Mouse (Mus musculus) megakaryocyte, embryonic 14.5 days (primary cell): ENCODE measurements around the gene Zfp358. TPM values are rescaled to one million over a fixed set of nuclear protein-coding genes. Genes with fewer than 3 reads are reported as not detected.
A peak's percentile ranks its signal among the peaks of the same experiment; 100 is the strongest.

Experiments used
- H3K27me3 ChIP-seq: replicated peaks from 2 replicates; pipeline ENCODE3; 2012; ENCODE audit warnings: inconsistent platforms
- H3K36me3 ChIP-seq: replicated peaks from 2 replicates; pipeline ENCODE3; 2012; ENCODE audit warnings: low read length, inconsistent platforms, mixed read lengths
- H3K4me1 ChIP-seq: 2 replicates; pipeline ENCODE4 v1.6.1; 2012; ENCODE audit warnings: inconsistent platforms
- H3K4me3 ChIP-seq: replicated peaks from 2 replicates; pipeline ENCODE3; 2012; ENCODE audit warnings: moderate library complexity, mild to moderate bottlenecking, inconsistent platforms
- H3K9me3 ChIP-seq: 2 replicates; pipeline ENCODE4 v1.6.1; 2012; ENCODE audit warnings: inconsistent platforms
- FLI1 ChIP-seq: IDR thresholded peaks from 2 replicates; pipeline ENCODE4 v1.6.1; 2012; ENCODE audit warnings: low read length, inconsistent platforms, mixed read lengths
- GATA1 ChIP-seq: IDR thresholded peaks from 3 replicates; pipeline ENCODE4 v1.6.1; 2012; ENCODE audit warnings: mixed read lengths, low read length, inconsistent platforms, borderline replicate concordance
- polyA plus RNA-seq: library from polyadenylated mRNA; stranded (reverse); fragments of >175 nt; gene quantifications from 2 replicates; pipeline ENCODE4 v1.2.3, GENCODE M21; 2012; ENCODE audit warnings: low replicate concordance; ENCODE audit not compliant: insufficient read depth

Zfp358 gene
- polyA plus RNA-seq, 1 experiment = 19.3 TPM

DNA sequence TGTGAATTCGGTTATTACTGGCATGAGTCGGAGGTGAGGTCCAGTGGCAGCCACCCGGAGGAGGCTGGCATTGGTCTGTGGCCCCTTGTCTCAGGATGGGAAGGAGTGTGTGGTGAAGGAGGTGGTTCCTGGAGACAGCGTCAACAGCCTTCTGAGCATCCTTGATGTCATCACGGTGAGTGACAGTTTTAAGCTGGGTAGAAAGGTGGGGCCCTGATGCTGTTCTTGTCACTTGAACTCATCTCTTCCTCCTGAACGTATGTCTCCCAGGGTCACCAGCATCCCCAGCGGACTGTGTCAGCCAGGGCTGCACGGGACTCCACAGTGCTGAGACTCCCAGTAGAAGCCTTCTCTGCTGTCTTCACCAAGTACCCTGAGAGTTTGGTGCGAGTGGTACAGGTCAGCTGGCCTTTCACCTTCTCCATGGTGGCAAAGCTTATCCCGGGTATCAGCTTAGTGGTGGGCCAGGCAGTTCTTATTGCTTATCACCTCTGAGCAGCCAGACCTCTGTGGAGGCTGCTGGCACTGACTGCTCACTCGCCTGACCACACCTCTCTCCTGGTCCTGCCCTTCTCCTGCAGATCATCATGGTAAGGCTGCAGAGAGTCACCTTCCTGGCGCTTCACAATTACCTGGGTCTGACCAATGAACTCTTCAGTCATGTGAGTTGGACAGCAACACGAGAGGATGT, 29.2 kb downstream of the Zfp358 start:
- H3K36me3 ChIP-seq = peaks cover 85% of the 10 kb centered on the region
- no peak overlapping the region for H3K4me3 ChIP-seq
- TF ChIP-seq FLI1 = no peak
- H3K9me3 ChIP-seq = no peaks in the 10 kb centered on the region
- H3K4me1 ChIP-seq = peaks cover 22% of the 10 kb centered on the region
- no peaks in the 10 kb centered on the region for H3K27me3 ChIP-seq

DNA sequence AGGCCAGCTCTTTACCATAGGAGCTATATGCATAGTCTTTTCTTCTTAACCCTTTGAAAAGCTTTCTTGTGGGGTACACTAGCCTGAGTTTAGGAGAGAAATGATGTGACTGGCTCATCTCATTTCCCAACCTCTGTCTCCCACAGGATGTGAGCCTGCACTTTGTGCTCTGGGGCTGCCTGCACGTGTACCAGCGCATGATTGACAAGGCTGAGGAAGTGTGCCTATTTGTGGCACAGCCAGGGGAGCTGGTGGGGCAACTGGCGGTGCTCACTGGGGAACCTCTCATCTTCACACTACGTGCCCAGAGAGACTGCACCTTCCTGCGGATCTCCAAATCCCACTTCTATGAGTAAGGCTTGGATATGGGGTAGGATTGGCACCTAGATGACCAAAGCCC, 37.9 kb downstream of the Zfp358 start:
- no peaks in the 10 kb centered on the region for H3K27me3 ChIP-seq
- TF ChIP-seq FLI1 = no peak
- no peak for TF ChIP-seq GATA1
- H3K36me3 ChIP-seq = peaks cover 89% of the 10 kb centered on the region
- peak overlapping the region; percentile 48 for H3K4me3 ChIP-seq
- peaks cover 50% of the 10 kb centered on the region for H3K4me1 ChIP-seq
- H3K9me3 ChIP-seq = no peaks in the 10 kb centered on the region

DNA sequence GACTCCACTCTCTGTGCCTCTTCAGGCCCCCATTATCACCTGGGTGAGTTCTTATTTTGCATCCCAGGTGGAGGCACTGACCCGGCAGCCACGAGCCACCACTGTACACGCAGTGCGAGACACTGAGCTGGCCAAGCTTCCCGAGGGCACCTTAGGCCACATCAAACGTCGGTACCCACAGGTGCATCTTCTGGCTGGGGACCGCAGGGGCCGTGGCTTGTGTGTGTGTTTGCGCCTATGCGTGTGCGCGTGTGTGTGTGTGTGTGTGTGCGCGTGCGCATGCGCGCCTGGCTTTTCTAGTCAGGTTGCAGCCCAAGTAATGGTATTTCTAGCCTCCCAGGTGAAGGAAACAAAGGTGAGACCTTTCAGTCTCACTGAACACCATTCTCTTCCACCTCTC, 39.0 kb downstream of the Zfp358 start:
- H3K4me3 ChIP-seq = no peak overlapping the region
- no peaks in the 10 kb centered on the region for H3K27me3 ChIP-seq
- TF ChIP-seq FLI1 (no peak), GATA1 (no peak)
- H3K36me3 ChIP-seq = peaks cover 90% of the 10 kb centered on the region
- H3K9me3 ChIP-seq = no peaks in the 10 kb centered on the region
- peaks cover 56% of the 10 kb centered on the region for H3K4me1 ChIP-seq

DNA sequence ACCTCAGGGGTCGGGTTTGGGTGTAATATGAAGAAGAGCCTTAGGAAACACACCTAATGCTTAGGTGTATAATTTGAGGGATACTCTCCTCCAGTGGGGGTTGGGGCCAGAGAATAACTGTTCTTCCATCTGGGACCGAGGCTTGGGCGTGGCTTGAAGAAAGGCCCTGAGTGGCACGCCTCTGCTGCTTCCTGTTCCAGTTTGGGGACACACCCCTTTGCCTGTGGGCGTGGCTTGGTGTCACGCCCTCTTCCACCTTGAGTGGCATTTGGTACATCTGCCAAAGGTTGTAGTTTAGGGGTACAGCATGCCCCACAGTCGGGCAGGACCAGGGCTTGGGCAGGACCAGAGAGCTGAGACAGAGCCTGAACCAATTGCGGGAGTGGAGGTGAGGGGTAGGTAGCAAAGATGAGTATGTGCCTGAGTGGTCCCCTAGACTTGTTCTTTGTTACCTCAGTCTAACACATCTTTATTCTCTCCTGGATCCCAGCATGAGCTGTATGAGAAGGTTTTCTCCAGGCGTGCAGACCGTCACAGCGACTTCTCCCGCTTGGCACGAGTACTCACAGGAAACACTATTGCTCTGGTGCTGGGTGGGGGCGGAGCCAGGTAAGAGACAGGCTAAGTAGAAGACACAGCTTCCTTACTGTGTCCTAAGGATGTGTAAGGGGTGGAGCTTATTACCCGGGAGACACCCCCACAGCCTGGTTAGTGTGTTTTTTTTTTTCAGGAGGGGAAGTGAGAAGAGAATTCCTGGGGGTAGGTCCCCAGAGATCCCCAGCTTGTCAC, 43.3 kb downstream of the Zfp358 start:
- Histone ChIP-seq H3K9me3 (no peaks in the 10 kb centered on the region), H3K36me3 (peaks cover 95% of the 10 kb centered on the region), H3K4me3 (no peak overlapping the region), H3K27me3 (no peaks in the 10 kb centered on the region), H3K4me1 (peaks cover 33% of the 10 kb centered on the region)
- TF ChIP-seq FLI1 (no peak), GATA1 (no peak)

DNA sequence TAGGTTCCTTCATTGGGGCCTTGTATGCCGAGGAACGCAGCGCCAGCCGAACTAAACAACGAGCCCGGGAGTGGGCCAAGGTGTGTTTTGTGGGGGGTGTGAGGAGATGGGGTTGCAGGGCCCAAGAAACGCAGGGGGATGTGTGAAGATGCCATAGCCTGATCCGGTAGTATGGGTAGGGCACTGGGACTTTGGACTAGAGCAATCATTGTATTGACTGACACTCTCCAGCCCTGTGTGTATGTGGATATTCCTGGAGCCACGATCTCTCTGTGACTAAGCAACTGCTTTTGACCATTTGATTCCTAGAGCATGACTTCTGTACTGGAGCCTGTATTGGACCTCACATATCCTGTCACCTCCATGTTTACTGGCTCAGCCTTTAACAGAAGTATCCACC, 44.0 kb downstream of the Zfp358 start:
- H3K27me3 ChIP-seq = no peaks in the 10 kb centered on the region
- H3K36me3 ChIP-seq = peaks cover 95% of the 10 kb centered on the region
- H3K4me1 ChIP-seq = peaks cover 26% of the 10 kb centered on the region
- no peak for TF ChIP-seq FLI1
- no peak for TF ChIP-seq GATA1
- H3K9me3 ChIP-seq = no peaks in the 10 kb centered on the region
- H3K4me3 ChIP-seq = no peak overlapping the region

DNA sequence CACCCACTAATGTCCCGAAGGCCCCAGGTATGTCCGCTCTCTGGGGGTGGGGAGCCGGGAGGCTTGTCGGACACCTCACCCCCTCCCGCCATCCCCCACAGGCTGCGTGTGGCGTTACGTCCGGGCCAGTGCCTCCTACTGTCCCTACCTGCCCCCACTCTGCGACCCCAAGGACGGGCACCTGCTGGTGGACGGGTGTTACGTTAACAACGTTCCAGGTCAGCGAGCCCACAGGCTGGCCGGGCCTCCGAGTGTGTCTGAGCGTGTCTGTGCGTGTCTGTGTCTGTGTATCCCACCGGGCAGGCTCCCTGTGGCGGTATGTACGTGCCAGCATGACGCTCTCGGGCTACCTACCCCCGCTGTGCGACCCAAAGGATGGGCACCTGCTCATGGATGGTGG, 44.7 kb downstream of the Zfp358 start:
- Histone ChIP-seq H3K36me3 (peaks cover 93% of the 10 kb centered on the region), H3K27me3 (no peaks in the 10 kb centered on the region), H3K4me3 (no peak overlapping the region), H3K4me1 (peaks cover 25% of the 10 kb centered on the region), H3K9me3 (no peaks in the 10 kb centered on the region)
- no peak for TF ChIP-seq FLI1
- TF ChIP-seq GATA1 = no peak

DNA sequence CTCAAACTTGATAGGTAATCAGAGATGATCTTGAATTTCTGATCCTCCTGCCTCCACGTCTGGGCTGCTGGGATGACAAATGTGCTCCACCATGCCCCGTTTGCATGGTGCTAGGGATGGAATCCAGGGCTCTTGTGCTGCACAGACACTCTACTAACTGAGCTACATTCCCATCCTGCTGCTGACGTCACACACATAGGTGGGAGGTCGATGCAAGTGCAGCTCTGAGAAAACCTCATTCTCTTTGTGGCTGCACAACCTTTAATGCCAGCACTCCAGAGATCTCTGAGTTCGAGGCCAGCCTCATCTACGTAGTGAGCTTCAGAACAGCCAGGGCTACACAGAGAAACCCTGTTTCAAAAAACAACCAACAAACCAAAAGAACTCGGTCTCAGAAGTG, 46.2 kb downstream of the Zfp358 start:
- H3K4me3 ChIP-seq = no peak overlapping the region
- no peaks in the 10 kb centered on the region for H3K9me3 ChIP-seq
- H3K4me1 ChIP-seq = peaks cover 21% of the 10 kb centered on the region
- H3K36me3 ChIP-seq = peaks cover 95% of the 10 kb centered on the region
- TF ChIP-seq GATA1 (no peak), FLI1 (no peak)
- no peaks in the 10 kb centered on the region for H3K27me3 ChIP-seq

DNA sequence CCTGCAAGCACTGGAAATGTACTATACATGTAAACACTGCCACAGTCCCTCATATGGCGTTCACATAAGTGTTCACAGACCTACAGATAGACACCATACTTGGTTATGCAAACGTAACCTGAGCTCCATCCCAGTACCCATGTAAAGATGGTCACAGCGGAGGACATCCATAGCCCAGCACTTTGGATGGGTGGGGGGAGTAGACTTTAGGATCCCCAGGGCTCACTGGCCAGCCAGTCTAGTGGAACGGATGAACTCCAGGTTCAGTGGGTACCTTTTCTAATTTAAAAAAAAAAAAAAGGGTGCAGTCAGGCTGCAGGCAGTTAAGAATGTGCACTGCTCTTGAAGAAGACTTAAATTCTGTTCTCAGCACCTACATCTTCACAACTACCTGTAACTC, 47.1 kb downstream of the Zfp358 start:
- H3K9me3 ChIP-seq = no peaks in the 10 kb centered on the region
- H3K4me3 ChIP-seq = no peak overlapping the region
- peaks cover 98% of the 10 kb centered on the region for H3K36me3 ChIP-seq
- no peak for TF ChIP-seq GATA1
- no peak for TF ChIP-seq FLI1
- no peaks in the 10 kb centered on the region for H3K27me3 ChIP-seq
- H3K4me1 ChIP-seq = peaks cover 18% of the 10 kb centered on the region

DNA sequence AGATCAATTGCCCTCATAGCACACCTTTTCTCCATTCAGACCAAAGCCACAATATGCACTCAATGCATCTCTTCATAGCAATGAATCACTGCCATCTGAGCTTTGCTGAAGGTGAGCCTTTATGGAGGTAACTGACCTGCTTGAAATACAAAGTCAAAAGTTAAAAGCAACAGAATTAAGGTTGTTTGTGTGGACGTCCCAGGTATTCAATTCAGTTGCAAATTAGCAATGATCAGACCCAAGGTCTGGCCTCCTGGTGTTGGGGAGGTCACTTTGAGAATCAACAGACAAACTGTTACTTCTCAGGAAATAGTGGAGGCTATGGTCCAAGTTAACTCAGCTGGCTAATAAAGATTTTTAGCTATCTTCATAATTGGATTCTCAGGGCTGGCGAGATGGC, 53.6 kb downstream of the Zfp358 start:
- Histone ChIP-seq H3K4me1 (no peaks in the 10 kb centered on the region), H3K27me3 (no peaks in the 10 kb centered on the region), H3K9me3 (no peaks in the 10 kb centered on the region), H3K4me3 (no peak overlapping the region), H3K36me3 (peaks cover 48% of the 10 kb centered on the region)
- no peak for TF ChIP-seq FLI1
- no peak for TF ChIP-seq GATA1

Other genes with a start within 250 kb of the Zfp358 start
- 0.17 and 0.75 TPM in 2 replicates for gene Insr, start 213.5 kb upstream of the Zfp358 start, polyA plus RNA-seq
- 1.3 TPM in 1 of 2 replicates, not detected in the other for gene A430078G23Rik, start 139.7 kb upstream of the Zfp358 start, polyA plus RNA-seq
- 10.5 and 16.0 TPM in 2 replicates for gene Arhgef18, start 100.1 kb upstream of the Zfp358 start, polyA plus RNA-seq
- gene Pex11g, start 25.5 kb upstream of the Zfp358 start, polyA plus RNA-seq = 2.8 and 3.7 TPM in 2 replicates
- gene Tex45, start 22.3 kb upstream of the Zfp358 start, polyA plus RNA-seq = not detected in 2 replicates
- gene Mcoln1, start 7.3 kb downstream of the Zfp358 start, polyA plus RNA-seq = 142 and 183 TPM in 2 replicates
- gene Pnpla6, start 22.2 kb downstream of the Zfp358 start, polyA plus RNA-seq = 13.8 and 16.2 TPM in 2 replicates
- gene C330021F23Rik, start 74.9 kb downstream of the Zfp358 start, polyA plus RNA-seq = not detected in 2 replicates
- gene Camsap3, start 94.2 kb downstream of the Zfp358 start, polyA plus RNA-seq = 0.36 TPM in 1 of 2 replicates, not detected in the other
- gene Xab2, start 128.2 kb downstream of the Zfp358 start, polyA plus RNA-seq = 35.4 and 48.4 TPM in 2 replicates
- gene Pet100, start 128.4 kb downstream of the Zfp358 start, polyA plus RNA-seq = 58.2 and 85.9 TPM in 2 replicates
- gene Pcp2, start 132.4 kb downstream of the Zfp358 start, polyA plus RNA-seq = 11.1 TPM in 1 of 2 replicates, not detected in the other
- gene Stxbp2, start 137.8 kb downstream of the Zfp358 start, polyA plus RNA-seq = 533 and 675 TPM in 2 replicates
- gene Retn, start 162.6 kb downstream of the Zfp358 start, polyA plus RNA-seq = 0.39 TPM in 1 of 2 replicates, not detected in the other
- 0.10 TPM in 1 of 2 replicates, not detected in the other for gene Mcemp1, start 172.6 kb downstream of the Zfp358 start, polyA plus RNA-seq
- 2.8 TPM in 1 of 2 replicates, not detected in the other for gene Fcor, start 179.2 kb downstream of the Zfp358 start, polyA plus RNA-seq
- 10.6 and 25.8 TPM in 2 replicates for gene Trappc5, start 183.2 kb downstream of the Zfp358 start, polyA plus RNA-seq
- gene Fcer2a, start 201.0 kb downstream of the Zfp358 start, polyA plus RNA-seq = 0.07 TPM in 1 of 2 replicates, not detected in the other
- gene Clec4g, start 227.5 kb downstream of the Zfp358 start, polyA plus RNA-seq = 1.2 and 11.6 TPM in 2 replicates